Mouse (Mus musculus) kidney, adult 2 months (tissue): ENCODE results near the gene Galntl6. TPM values are rescaled to one million over a fixed set of nuclear protein-coding genes. Genes with fewer than 3 reads are reported as not detected.

ENCODE experiments used
- DNase-seq: peaks from one replicate; pipeline ENCODE4 v3.0.0; 2021
- H3K27ac ChIP-seq: fragments of 200-500 bp; 2 replicates; pipeline ENCODE4 v1.5.1; 2012; ENCODE audit warnings: low read depth, low read length, control low read depth, inconsistent platforms; ENCODE audit not compliant: insufficient read depth
- H3K27me3 ChIP-seq: fragments of 200-500 bp; replicated peaks from 2 replicates; pipeline ENCODE4 v1.6.1; 2012; ENCODE audit warnings: mild to moderate bottlenecking, moderate library complexity, low read length, inconsistent platforms; ENCODE audit not compliant: control insufficient read depth, insufficient read depth
- H3K36me3 ChIP-seq: fragments of 200-500 bp; 2 replicates; pipeline ENCODE4 v1.6.1; 2012; ENCODE audit warnings: mild to moderate bottlenecking, moderate library complexity, low read length, inconsistent platforms; ENCODE audit not compliant: control insufficient read depth, insufficient read depth
- H3K4me1 ChIP-seq: fragments of 200-500 bp; 2 replicates; pipeline ENCODE4 v1.6.1; 2011; ENCODE audit warnings: low read length; ENCODE audit not compliant: control insufficient read depth, insufficient read depth
- H3K4me3 ChIP-seq: fragments of 200-500 bp; 2 replicates; pipeline ENCODE4 v1.5.1; 2011; ENCODE audit warnings: mild to moderate bottlenecking, low read depth, low read length, control low read depth; ENCODE audit not compliant: insufficient read depth
- CTCF ChIP-seq: fragments of 200-500 bp; conservative IDR thresholded peaks from 2 replicates; pipeline ENCODE4 v1.5.1; 2011; ENCODE audit warnings: low read depth, mild to moderate bottlenecking, control low read depth, low read length, moderate library complexity, mixed read lengths; ENCODE audit not compliant: insufficient read depth, insufficient read length
- POLR2A ChIP-seq: fragments of 200-500 bp; IDR thresholded peaks from one replicate; pipeline ENCODE4 v1.6.1; 2011; ENCODE audit warnings: low read depth, low read length, control low read depth
- WGBS: fragments of 180-500 bp; shearing (Covaris S2); methylation state at CpG from one replicate; pipeline ENCODE4 v1.1.7; 2018; 5-methylcytosine and 5-hydroxymethylcytosine counted together
- polyA plus RNA-seq: library from polyadenylated mRNA; depleted of rRNA; stranded (reverse); fragments of >200 nt; gene quantifications from 2 replicates; pipeline ENCODE4 v1.2.3, GENCODE M21; 2012

The Galntl6 gene
- polyA plus RNA-seq, 1 experiment, result not detected

GRCm38 (mm10) chr8:57939856-57940420, 972.5 kb downstream of the Galntl6 start:
- H3K27me3 ChIP-seq, result no peaks in the 10 kb centered on the region
- no peaks in the 10 kb centered on the region for H3K36me3 ChIP-seq
- peak; percentile 61 for DNase-seq
- no peak overlapping the region for H3K27ac ChIP-seq
- no peak for TF ChIP-seq CTCF
- no peak for TF ChIP-seq POLR2A
- H3K4me1 ChIP-seq, result no peaks in the 10 kb centered on the region; the same call in 1 of the 2 replicates
- no peak overlapping the region for H3K4me3 ChIP-seq
- 23% methylated on average over 5 of the region's 5 CpGs for WGBS

GRCm38 (mm10) chr8:57939177-57939855, 973.1 kb downstream of the Galntl6 start:
- Histone ChIP-seq H3K4me1 (no peaks in the 10 kb centered on the region; the same call in 1 of the 2 replicates), H3K4me3 (no peak overlapping the region), H3K27ac (no peak overlapping the region), H3K36me3 (no peaks in the 10 kb centered on the region), H3K27me3 (no peaks in the 10 kb centered on the region)
- 8% methylated on average over 8 of the region's 8 CpGs for WGBS
- TF ChIP-seq POLR2A, result no peak
- peak; percentile 59 for TF ChIP-seq CTCF
- peak; percentile 83 for DNase-seq

GRCm38 (mm10) chr8:57927074-57927473, 985.4 kb downstream of the Galntl6 start:
- no peaks in the 10 kb centered on the region for H3K4me1 ChIP-seq
- no peaks in the 10 kb centered on the region for H3K27me3 ChIP-seq
- H3K27ac ChIP-seq, result no peak overlapping the region
- WGBS, result 57% methylated on average over 6 of the region's 6 CpGs
- no peak overlapping the region for H3K4me3 ChIP-seq
- no peaks in the 10 kb centered on the region for H3K36me3 ChIP-seq
- TF ChIP-seq POLR2A, result no peak
- TF ChIP-seq CTCF, result no peak
- no peak for DNase-seq

- Histone ChIP-seq H3K4me1 (no peaks in the 10 kb centered on the region), H3K4me3 (no peak overlapping the region), H3K27ac (no peak overlapping the region), H3K27me3 (no peaks in the 10 kb centered on the region), H3K36me3 (no peaks in the 10 kb centered on the region)
- TF ChIP-seq CTCF, result no peak
- no peak for TF ChIP-seq POLR2A
- DNase-seq, result no peak
- 74% methylated on average over 6 of the region's 6 CpGs for WGBS
These were observed 988.9 kb downstream of the Galntl6 start for GRCm38 (mm10) chr8:57923556-57923955.

DNA sequence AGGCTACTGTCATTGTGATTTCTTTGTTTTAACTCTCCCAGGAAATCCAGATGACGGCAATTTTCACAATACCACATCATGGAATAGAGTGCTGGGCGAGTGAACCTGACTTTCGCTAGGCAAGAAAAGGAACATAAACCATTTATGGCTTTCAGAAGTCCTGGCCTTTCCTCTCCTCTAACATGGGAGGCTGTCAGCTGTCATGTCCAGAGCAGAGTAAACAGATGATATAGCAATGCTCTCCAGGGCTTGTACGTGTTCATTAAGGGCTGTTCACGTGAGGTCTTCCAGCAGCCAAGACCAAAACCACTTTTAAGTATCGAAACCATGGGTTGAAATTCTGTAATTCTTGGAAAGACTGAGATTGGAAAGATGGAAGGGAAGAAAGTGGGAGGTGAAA, 989.3 kb downstream of the Galntl6 start:
- TF ChIP-seq CTCF, result no peak
- TF ChIP-seq POLR2A, result no peak
- H3K4me1 ChIP-seq, result no peaks in the 10 kb centered on the region
- no peak overlapping the region for H3K27ac ChIP-seq
- no peaks in the 10 kb centered on the region for H3K36me3 ChIP-seq
- H3K4me3 ChIP-seq, result no peak overlapping the region
- 85% methylated on average over 6 of the region's 6 CpGs for WGBS
- H3K27me3 ChIP-seq, result no peaks in the 10 kb centered on the region
- no peak for DNase-seq

DNA sequence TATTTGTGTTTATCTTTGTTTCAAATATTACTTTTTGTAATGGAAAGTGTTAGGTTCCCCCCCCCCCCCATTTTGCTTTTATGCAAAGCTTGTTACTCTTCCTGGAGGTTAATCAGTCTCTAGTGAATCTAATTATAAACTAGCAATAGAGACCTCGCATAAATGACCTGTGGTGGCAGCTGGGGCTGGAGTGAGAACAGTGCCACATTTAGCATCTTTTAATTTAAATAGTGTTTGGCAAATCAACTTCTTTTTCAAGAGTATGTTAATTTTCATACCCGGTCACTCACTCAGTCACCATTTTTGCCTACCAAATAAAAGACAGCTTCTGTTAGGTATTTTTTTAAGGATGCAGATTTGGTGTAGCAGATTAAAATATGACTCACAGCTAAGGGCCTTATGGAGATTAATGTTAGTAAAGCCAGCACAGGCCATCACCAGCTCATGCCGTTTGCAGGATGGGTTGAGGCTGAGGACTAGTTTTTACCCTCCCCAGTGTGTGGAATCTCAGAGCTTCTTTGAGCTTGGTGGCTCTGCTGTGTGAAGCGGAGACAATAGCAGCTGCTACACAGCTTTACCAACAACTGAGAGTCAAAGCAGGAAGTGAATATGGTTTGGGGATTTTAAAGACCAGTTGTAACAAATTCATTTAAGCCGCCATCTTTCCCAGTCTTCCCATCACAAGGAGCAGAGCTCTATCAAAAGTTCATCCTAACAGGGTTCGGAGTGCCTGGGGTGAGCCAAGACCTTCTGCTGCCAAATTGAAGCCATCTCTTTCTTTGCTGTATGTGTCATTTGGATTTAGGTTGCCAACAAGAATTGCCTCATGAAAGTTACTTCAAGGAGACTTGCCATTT, 990.0 kb downstream of the Galntl6 start:
- Histone ChIP-seq H3K36me3 (no peaks in the 10 kb centered on the region), H3K27me3 (no peaks in the 10 kb centered on the region), H3K27ac (no peak overlapping the region), H3K4me3 (no peak overlapping the region), H3K4me1 (no peaks in the 10 kb centered on the region)
- DNase-seq, result no peak
- WGBS, result 68% methylated on average over 6 of the region's 6 CpGs
- TF ChIP-seq POLR2A (no peak), CTCF (no peak)
